Mouse (Mus musculus): ENCODE results near the gene Gm38392. TPM values are rescaled to one million over a fixed set of nuclear protein-coding genes. Genes with fewer than 3 reads are reported as not detected.
A peak's percentile ranks its signal among the peaks of the same experiment; 100 is the strongest.

The Gm38392 gene
- polyA plus RNA-seq, 1 experiment from 2014 or later = not detected

DNA sequence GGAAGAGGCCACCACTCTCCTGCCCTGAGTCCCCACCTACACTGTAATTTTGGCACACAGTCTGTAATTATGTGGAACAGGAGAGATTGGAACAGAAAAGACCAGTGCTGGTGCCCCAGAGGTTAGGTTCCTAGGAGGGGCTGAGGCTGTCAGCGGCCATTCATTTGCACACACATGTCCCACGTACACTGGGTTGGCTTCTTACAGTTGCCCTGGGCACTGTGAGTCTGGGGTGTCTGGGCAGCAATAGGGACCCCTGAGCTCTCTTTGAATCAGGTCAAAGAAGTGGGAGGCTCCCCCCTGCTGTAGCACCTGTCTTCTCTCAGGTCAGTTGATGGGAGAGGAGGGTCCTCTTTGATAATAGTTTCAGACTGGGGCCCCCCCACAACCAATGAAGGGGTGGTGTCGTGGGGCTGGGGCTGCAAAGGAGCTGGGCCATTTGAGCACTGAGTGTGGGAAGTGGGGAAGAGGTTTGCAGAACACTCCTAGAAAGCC, 78.7 kb downstream of the Gm38392 start:
- Histone ChIP-seq H3K4me1 (replicated peaks; ENCODE audit: control insufficient read depth, insufficient read depth, low read length) (peaks cover 54% of the 10 kb centered on the region), H3K9me3 (ENCODE audit: control insufficient read depth, low read length) (no peaks in the 10 kb centered on the region), H3K27ac (peak overlapping the region; percentile 98), H3K27me3 (ENCODE audit: control insufficient read depth, insufficient read depth, low read length) (peaks cover 22% of the 10 kb centered on the region), H3K4me2 (replicated peaks) (peak overlapping the region; percentile 94), H3K9ac (peak overlapping the region; percentile 96), H3K4me3 (replicated peaks; ENCODE audit: low read length) (peak overlapping the region; percentile 68), H3K36me3 (replicated peaks; ENCODE audit: control insufficient read depth, insufficient read depth) (no peaks in the 10 kb centered on the region; the same call in none of the 2 replicates)
- 2% methylated on average over 3 of the region's 3 CpGs for WGBS
- ATAC-seq (ENCODE audit: low FRiP score) (no peak), DNase-seq (ENCODE audit: low spot score) (peak; percentile 23)

DNA sequence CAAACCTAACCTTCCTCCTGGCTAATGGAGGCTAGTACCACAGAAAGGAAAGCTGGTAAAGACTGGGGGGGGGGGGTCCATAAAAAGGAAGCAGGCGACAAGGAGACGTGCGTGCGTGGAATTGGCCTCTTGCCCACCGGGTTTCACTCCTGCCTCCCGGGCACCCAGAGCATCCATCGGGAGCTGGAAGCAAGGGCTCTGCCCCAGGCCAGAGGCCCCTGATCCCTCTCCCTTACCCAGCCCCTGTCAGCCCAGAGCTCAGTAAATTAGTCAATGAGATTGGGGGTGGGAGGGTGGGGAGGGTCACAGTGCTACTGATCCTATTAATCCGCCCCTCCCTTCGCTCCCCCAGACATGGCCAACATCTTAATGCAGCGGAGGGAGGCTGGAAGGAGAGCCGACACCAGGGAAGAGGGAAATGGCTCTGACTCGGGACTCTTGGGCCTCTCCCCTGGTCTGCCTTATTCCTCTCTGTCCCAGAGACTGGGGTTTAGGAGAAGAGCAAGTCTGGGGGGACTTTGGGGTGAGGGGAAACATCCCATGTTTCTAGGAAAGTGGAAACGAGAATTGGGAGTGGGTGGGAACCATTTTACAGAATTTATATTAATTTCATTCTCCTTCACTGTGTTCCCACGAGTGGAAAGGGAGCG, 79.4 kb downstream of the Gm38392 start:
- DNase-seq (ENCODE audit: low spot score) = peak; percentile 52
- peak overlapping the region; percentile 96 for H3K9ac ChIP-seq
- H3K27ac ChIP-seq = peak overlapping the region; percentile 98
- no peaks in the 10 kb centered on the region; the same call in none of the 2 replicates for H3K36me3 ChIP-seq (replicated peaks; ENCODE audit: control insufficient read depth, insufficient read depth)
- peaks cover 60% of the 10 kb centered on the region for H3K4me1 ChIP-seq (replicated peaks; ENCODE audit: control insufficient read depth, insufficient read depth, low read length)
- WGBS = 1% methylated on average over 14 of the region's 15 CpGs
- H3K4me2 ChIP-seq (replicated peaks) = peak overlapping the region; percentile 94
- H3K27me3 ChIP-seq (ENCODE audit: control insufficient read depth, insufficient read depth, low read length) = peaks cover 22% of the 10 kb centered on the region
- ATAC-seq (ENCODE audit: low FRiP score) = no peak; the same call in 1 of the 2 replicates
- H3K9me3 ChIP-seq (ENCODE audit: control insufficient read depth, low read length) = no peaks in the 10 kb centered on the region
- peak overlapping the region; percentile 68 for H3K4me3 ChIP-seq (replicated peaks; ENCODE audit: low read length)

DNA sequence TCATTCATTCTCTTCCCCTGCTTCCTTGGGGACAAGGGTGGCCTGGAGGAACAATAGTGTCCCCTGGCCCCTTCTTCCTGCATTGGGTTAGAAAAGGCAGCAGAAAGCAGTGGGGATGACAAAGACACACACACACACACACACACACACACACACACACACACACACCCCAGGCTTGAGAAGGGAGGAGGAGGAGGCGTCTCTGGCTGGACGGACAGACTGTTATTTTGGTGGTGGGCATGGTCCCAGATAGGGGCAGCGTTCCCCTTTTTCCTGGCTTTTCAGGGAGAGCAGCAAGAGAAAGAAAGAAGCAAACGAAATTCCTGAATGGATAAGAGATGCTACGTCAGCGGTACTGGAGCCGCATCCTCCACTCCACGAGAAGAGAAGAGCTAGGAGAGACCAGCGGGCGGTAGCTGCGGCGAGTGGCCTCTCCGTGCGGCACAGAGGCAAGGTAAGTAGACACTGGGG, 80.1 kb downstream of the Gm38392 start:
- Histone ChIP-seq H3K4me1 (replicated peaks; ENCODE audit: control insufficient read depth, insufficient read depth, low read length) (peaks cover 62% of the 10 kb centered on the region), H3K36me3 (replicated peaks; ENCODE audit: control insufficient read depth, insufficient read depth) (no peaks in the 10 kb centered on the region; the same call in none of the 2 replicates), H3K27me3 (ENCODE audit: control insufficient read depth, insufficient read depth, low read length) (peaks cover 23% of the 10 kb centered on the region), H3K9ac (peak overlapping the region; percentile 96), H3K9me3 (ENCODE audit: control insufficient read depth, low read length) (no peaks in the 10 kb centered on the region), H3K4me3 (replicated peaks; ENCODE audit: low read length) (peak overlapping the region; percentile 68), H3K4me2 (replicated peaks) (peak overlapping the region; percentile 94), H3K27ac (peak overlapping the region; percentile 98)
- DNase-seq (ENCODE audit: low spot score) (peak; percentile 62), ATAC-seq (ENCODE audit: low FRiP score) (peak; percentile 15; the same call in 1 of the 2 replicates)
- 0% methylated on average over 14 of the region's 14 CpGs for WGBS

DNA sequence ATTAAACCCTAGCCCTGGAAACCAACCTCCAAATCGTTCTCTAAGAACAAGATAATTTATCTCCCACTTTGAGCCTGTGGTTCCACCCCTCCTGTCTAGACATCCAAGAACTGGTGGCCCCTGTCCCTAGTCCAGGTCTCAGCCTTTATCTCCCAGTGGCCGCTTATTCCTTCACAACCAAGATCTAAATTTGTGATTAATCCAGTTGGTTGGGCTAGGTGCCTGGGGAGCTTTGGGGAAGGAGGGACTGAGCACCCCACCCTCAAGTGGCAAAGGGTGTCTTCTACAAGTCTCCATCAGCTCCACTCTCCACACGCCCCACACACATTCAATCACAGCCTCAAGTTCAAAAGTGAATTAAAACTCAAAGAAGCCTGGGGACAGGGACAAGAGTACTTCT, 80.5 kb downstream of the Gm38392 start:
- WGBS = 1% methylated on average over 3 of the region's 3 CpGs
- Histone ChIP-seq H3K9me3 (ENCODE audit: control insufficient read depth, low read length) (no peaks in the 10 kb centered on the region), H3K36me3 (replicated peaks; ENCODE audit: control insufficient read depth, insufficient read depth) (no peaks in the 10 kb centered on the region; the same call in none of the 2 replicates), H3K4me1 (replicated peaks; ENCODE audit: control insufficient read depth, insufficient read depth, low read length) (peaks cover 60% of the 10 kb centered on the region), H3K27ac (peak overlapping the region; percentile 98), H3K4me3 (replicated peaks; ENCODE audit: low read length) (peak overlapping the region; percentile 68), H3K4me2 (replicated peaks) (peak overlapping the region; percentile 94), H3K27me3 (ENCODE audit: control insufficient read depth, insufficient read depth, low read length) (peaks cover 28% of the 10 kb centered on the region), H3K9ac (peak overlapping the region; percentile 96)
- ATAC-seq (ENCODE audit: low FRiP score) = peak; percentile 12; the same call in 1 of the 2 replicates
- DNase-seq (ENCODE audit: low spot score) = peak; percentile 51

DNA sequence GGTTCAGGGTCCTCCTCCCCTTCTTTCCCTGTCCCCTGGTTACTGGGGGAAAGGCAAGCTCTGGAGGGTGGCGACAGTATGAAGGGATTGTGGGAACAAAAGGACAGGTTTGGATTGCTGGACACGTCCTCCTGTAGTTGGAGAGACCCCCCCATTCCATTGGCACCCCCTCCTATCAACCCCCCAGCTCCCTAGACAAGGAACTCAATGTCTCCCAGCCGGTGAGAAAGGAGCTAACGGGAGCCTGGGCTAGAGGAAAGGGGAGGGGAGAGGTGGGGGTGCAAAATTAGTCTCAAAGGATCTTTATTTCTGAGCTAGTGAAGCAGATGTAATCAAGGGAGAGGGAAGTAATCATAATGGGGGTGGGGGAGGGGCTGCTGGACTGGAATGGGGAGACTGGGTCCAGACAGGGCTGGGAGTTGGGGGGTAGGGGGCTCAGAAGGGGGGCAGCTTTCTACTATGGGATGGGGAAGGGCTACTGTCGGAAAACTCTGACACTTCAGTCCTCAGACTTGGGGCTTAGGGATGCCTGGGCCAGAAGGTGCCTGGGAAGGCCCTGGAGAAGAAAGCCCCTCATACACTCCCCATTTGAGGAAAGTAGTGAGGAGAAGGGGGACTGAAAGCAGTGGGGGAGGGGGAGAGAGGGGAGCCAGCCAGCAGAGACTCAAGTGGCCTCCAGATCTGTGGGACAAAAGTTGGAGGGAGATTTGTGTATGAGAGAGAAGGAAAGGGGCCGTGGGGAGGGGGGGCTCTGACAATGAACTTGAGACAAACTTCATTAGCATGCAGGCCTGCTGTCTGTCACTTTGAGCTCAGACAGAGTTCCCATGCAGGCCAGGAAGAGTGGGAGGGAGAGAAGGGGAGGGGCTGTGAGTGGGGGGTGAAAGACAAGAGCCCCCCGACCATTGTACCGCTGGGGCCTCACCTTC, 81.2 kb downstream of the Gm38392 start:
- under 1% methylated on average over 8 of the region's 8 CpGs for WGBS
- Histone ChIP-seq H3K36me3 (replicated peaks; ENCODE audit: control insufficient read depth, insufficient read depth) (no peaks in the 10 kb centered on the region; the same call in none of the 2 replicates), H3K4me2 (replicated peaks) (peak overlapping the region; percentile 94), H3K27me3 (ENCODE audit: control insufficient read depth, insufficient read depth, low read length) (peaks cover 28% of the 10 kb centered on the region), H3K9ac (peak overlapping the region; percentile 96), H3K9me3 (ENCODE audit: control insufficient read depth, low read length) (no peaks in the 10 kb centered on the region), H3K27ac (peak overlapping the region; percentile 98), H3K4me3 (replicated peaks; ENCODE audit: low read length) (peak overlapping the region; percentile 68), H3K4me1 (replicated peaks; ENCODE audit: control insufficient read depth, insufficient read depth, low read length) (peaks cover 61% of the 10 kb centered on the region)
- ATAC-seq (ENCODE audit: low FRiP score) (peak; percentile 67), DNase-seq (ENCODE audit: low spot score) (peak; percentile 71)

DNA sequence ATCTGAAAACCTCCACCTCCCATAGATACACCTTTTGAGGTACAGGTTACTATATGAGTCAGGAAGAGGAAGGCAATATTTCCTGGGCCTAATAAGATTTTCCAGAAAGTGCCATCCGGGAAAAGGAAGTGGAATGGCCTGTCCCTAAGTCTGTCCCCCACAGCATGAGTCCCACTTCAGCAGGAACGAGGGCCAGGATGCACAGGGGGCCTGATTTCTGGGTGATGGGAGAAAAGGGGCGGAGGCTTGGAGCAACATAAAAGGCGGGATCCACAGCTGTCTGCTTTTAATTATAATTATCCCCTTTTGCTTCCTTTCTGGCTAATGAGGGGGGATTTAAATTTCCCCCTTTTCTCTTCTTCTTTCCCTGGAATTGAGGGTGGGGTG, 81.8 kb downstream of the Gm38392 start:
- H3K9me3 ChIP-seq (ENCODE audit: control insufficient read depth, low read length) = no peaks in the 10 kb centered on the region
- ATAC-seq (ENCODE audit: low FRiP score) (no peak), DNase-seq (ENCODE audit: low spot score) (peak; percentile 41)
- H3K4me2 ChIP-seq (replicated peaks) = peak overlapping the region; percentile 94
- H3K36me3 ChIP-seq (replicated peaks; ENCODE audit: control insufficient read depth, insufficient read depth) = no peaks in the 10 kb centered on the region; the same call in 1 of the 2 replicates
- H3K27me3 ChIP-seq (ENCODE audit: control insufficient read depth, insufficient read depth, low read length) = peaks cover 24% of the 10 kb centered on the region
- no peak overlapping the region for H3K4me3 ChIP-seq (replicated peaks; ENCODE audit: low read length)
- H3K9ac ChIP-seq = peak overlapping the region; percentile 38
- H3K27ac ChIP-seq = peak overlapping the region; percentile 98
- H3K4me1 ChIP-seq (replicated peaks; ENCODE audit: control insufficient read depth, insufficient read depth, low read length) = peaks cover 59% of the 10 kb centered on the region
- 9% methylated on average over 4 of the region's 4 CpGs for WGBS

DNA sequence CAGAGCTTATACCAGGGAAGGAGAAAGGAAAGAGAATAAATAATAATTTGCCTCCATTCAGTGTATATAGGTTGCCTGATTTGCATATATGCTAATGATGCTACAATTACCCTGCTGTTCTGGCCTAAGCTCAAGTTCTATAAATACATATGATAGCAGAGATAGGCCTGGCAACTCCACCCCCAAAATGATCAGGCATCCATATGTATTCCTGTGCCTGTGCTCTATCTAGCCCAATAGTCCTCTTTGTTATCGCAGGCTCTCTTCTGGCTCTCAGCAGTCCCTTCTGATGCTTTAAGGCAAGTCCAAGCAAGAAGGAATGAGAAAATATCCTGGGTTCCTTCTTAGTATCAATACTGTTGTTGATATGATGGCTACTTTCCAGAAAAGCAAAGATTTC, 82.3 kb downstream of the Gm38392 start:
- Histone ChIP-seq H3K4me2 (replicated peaks) (peak overlapping the region; percentile 94), H3K9me3 (ENCODE audit: control insufficient read depth, low read length) (no peaks in the 10 kb centered on the region), H3K27me3 (ENCODE audit: control insufficient read depth, insufficient read depth, low read length) (peaks cover 24% of the 10 kb centered on the region), H3K4me1 (replicated peaks; ENCODE audit: control insufficient read depth, insufficient read depth, low read length) (peaks cover 55% of the 10 kb centered on the region), H3K9ac (peak overlapping the region; percentile 38), H3K27ac (peak overlapping the region; percentile 98), H3K4me3 (replicated peaks; ENCODE audit: low read length) (no peak overlapping the region), H3K36me3 (replicated peaks; ENCODE audit: control insufficient read depth, insufficient read depth) (no peaks in the 10 kb centered on the region; the same call in 1 of the 2 replicates)
- WGBS = 15% methylated on average over 1 of the region's 1 CpGs
- peak; percentile 51 for DNase-seq (ENCODE audit: low spot score)
- no peak for ATAC-seq (ENCODE audit: low FRiP score)

DNA sequence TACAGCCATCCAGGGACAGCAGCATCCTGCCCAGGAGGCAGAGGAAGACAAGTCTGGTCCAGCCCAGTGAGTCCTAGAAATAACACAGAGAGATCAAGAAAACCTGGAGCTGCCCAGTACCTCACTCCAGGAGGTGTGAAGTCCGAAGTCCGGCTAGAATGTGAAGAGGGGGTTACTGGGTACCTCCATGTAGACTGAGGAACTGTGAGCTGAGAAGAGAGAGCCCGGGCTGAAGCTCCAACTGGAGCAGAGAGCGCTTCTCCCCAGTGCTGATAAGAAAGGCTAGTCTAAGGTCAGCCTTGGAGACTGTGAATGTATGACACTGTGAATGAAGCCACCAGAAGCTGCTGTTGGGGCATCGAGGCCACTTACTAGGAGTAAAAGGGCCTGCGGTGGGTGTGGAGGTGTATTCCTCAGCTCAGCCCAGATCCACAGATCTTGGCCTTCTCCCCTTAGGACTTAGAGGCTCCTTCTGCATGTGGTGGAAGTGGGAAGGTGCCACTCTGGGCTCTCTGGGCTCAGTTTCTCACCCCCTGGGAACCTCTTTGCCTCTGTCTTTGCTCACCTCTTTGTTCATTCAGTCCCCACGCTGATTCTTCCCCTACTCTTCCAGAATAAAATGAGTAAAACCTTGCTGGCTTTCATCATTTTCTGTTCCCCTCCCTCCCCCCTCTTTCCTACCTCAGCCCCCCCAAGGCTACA, 82.9 kb downstream of the Gm38392 start:
- WGBS = 7% methylated on average over 7 of the region's 7 CpGs
- Histone ChIP-seq H3K9ac (peak overlapping the region; percentile 38), H3K9me3 (ENCODE audit: control insufficient read depth, low read length) (no peaks in the 10 kb centered on the region), H3K27me3 (ENCODE audit: control insufficient read depth, insufficient read depth, low read length) (peaks cover 30% of the 10 kb centered on the region), H3K36me3 (replicated peaks; ENCODE audit: control insufficient read depth, insufficient read depth) (no peaks in the 10 kb centered on the region), H3K4me1 (replicated peaks; ENCODE audit: control insufficient read depth, insufficient read depth, low read length) (peaks cover 60% of the 10 kb centered on the region), H3K27ac (peak overlapping the region; percentile 98), H3K4me2 (replicated peaks) (peak overlapping the region; percentile 94), H3K4me3 (replicated peaks; ENCODE audit: low read length) (no peak overlapping the region)
- ATAC-seq (ENCODE audit: low FRiP score) (no peak), DNase-seq (ENCODE audit: low spot score) (no peak)

Measured in hindbrain, embryonic 14.5 days (tissue).